Mouse (Mus musculus): Measurements from ENCODE around the gene Nmrk2. TPM values are rescaled to one million over a fixed set of nuclear protein-coding genes. Genes with fewer than 3 reads are reported as not detected.

Nmrk2 gene
- polyA plus RNA-seq, 1 experiment = not detected

DNA sequence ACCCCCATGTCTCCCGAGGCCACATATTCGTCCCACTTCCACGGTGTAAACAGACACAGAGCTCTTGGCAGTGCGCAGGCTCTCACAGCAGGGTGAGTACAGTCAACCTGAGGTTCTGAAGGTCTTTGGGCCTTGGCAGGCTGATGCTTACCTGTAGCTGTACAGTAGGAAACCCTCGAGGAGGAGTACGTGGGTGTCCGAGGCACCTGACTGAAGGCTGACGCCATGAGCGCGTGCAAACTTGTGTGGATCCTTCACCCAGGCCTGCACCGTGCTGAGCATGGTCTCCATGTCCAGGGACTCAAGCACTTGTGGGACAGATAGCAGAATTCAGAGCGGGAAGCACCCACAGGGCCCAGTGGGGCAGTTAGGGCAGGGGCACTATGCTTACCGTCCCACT, 1.7 kb downstream of the Nmrk2 start:
- H3K27me3 ChIP-seq (ENCODE audit: control insufficient read depth) = peaks cover 35% of the 10 kb centered on the region
- no peaks in the 10 kb centered on the region for H3K36me3 ChIP-seq (ENCODE audit: control insufficient read depth)

DNA sequence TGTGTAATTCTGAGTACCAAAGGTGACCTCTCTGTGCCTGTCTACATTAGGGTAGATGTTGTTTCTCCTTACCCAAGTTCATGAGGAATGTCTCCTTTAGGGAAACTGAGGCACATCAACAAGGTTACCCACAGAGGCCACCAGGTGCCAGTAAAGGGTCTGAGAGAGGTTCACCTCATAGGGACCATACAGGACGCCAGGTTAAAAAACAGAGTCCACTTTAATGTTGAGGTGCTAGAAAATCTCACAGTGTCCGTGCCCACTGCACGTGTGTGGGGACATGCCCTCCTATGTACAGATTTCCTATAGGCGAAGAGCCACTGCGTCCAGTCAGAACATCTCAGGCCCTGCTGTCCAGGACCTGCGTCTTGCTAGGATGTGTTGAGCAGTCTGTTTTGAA, 2.9 kb downstream of the Nmrk2 start:
- no peaks in the 10 kb centered on the region for H3K9me3 ChIP-seq (ENCODE audit: control insufficient read depth, low read length)
- no peaks in the 10 kb centered on the region for H3K36me3 ChIP-seq (ENCODE audit: control insufficient read depth)
- H3K27me3 ChIP-seq (ENCODE audit: control insufficient read depth) = peaks cover 46% of the 10 kb centered on the region
- no peak overlapping the region for H3K4me3 ChIP-seq (replicated peaks)
- TF ChIP-seq TAL1 (IDR thresholded peaks at IDR 0.05; ENCODE audit: low read length) (no peak), GATA1 (IDR thresholded peaks at IDR 0.05; ENCODE audit: low read length) (no peak)
- H3K4me1 ChIP-seq (ENCODE audit: control insufficient read depth) = peaks cover 35% of the 10 kb centered on the region

More for the DNA sequence above, 1.7 kb downstream of the Nmrk2 start:
- peaks cover 31% of the 10 kb centered on the region for H3K4me1 ChIP-seq (ENCODE audit: control insufficient read depth)
- TF ChIP-seq TAL1 (IDR thresholded peaks at IDR 0.05; ENCODE audit: low read length) (no peak), GATA1 (IDR thresholded peaks at IDR 0.05; ENCODE audit: low read length) (no peak)
- no peaks in the 10 kb centered on the region for H3K9me3 ChIP-seq (ENCODE audit: control insufficient read depth, low read length)
- no peak overlapping the region for H3K4me3 ChIP-seq (replicated peaks)

DNA sequence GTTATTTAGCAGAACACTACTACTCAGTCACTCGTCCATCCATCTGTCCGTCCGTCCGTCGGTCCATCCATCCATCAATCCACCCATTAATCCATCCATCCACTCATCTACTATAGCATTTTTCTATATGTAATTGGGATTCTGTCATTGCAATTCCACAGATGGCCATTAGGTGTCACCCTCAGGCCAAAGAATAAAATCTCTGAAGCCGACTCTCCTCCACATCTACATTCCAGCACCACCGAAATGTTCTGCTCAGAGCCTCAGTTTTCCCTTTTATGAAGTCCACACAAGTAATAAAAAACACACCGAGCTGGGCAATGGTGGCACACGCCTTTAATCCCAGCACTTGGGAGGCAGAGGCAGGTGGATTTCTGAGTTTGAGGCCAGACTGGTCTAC, 3.6 kb downstream of the Nmrk2 start:
- TF ChIP-seq TAL1 (IDR thresholded peaks at IDR 0.05; ENCODE audit: low read length) (no peak), GATA1 (IDR thresholded peaks at IDR 0.05; ENCODE audit: low read length) (no peak)
- no peak overlapping the region for H3K4me3 ChIP-seq (replicated peaks)
- H3K27me3 ChIP-seq (ENCODE audit: control insufficient read depth) = peaks cover 54% of the 10 kb centered on the region
- H3K36me3 ChIP-seq (ENCODE audit: control insufficient read depth) = no peaks in the 10 kb centered on the region
- peaks cover 2% of the 10 kb centered on the region; the same call in 1 of the 2 replicates for H3K9me3 ChIP-seq (ENCODE audit: control insufficient read depth, low read length)
- peaks cover 33% of the 10 kb centered on the region for H3K4me1 ChIP-seq (ENCODE audit: control insufficient read depth)

DNA sequence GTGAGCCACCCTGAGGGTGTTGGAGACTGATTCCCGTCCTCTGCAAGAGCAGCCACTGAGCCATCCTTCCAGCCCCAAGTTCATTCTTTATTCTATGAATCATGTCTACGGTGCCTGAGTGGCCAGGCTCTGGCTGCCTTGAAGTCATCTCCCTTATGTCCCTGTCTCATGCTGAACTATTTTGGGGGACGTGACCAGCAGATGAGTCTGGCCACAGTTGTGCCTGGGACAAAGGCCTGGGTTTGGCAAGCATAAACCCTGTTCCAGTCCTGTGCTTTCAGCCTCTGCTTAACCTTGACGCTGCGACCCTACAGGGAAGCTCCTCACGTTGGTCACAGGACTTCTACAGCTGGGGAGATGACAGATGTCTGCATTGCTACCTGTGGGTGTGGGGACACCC, 4.5 kb downstream of the Nmrk2 start:
- no peak for TF ChIP-seq TAL1 (IDR thresholded peaks at IDR 0.05; ENCODE audit: low read length)
- peaks cover 63% of the 10 kb centered on the region for H3K27me3 ChIP-seq (ENCODE audit: control insufficient read depth)
- peaks cover 3% of the 10 kb centered on the region; the same call in 1 of the 2 replicates for H3K9me3 ChIP-seq (ENCODE audit: control insufficient read depth, low read length)
- no peak overlapping the region for H3K4me3 ChIP-seq (replicated peaks)
- peaks cover 34% of the 10 kb centered on the region for H3K4me1 ChIP-seq (ENCODE audit: control insufficient read depth)
- H3K36me3 ChIP-seq (ENCODE audit: control insufficient read depth) = no peaks in the 10 kb centered on the region

DNA sequence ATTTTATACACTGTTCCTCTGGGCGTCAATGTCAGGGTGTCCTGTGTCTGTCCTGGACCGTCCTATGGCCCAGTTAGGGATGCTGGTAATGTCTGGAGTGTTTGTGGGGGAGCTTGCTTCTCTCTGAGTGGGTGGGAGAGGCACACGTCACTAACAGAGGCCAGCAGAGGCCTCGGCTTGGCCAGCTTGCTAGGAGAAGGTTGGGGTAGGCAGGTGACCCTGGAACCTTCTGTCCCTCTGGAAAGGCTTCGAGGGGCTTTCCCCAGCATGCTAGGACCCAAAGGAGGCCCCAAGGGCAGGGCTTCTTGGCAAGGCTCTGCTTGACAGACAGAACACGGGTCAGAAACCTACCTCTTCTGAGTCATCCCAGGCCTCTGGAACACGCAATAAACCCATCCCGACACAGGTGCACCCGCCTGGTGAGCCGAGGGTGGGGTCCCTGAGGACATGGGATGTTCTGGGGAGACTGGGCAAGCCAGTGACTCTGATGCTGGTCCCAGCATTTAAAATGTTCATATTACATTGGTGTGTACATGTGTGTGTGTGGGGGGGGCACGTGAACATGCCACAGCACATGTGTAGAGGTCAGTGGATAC, 5.3 kb downstream of the Nmrk2 start:
- peaks cover 3% of the 10 kb centered on the region; the same call in 1 of the 2 replicates for H3K9me3 ChIP-seq (ENCODE audit: control insufficient read depth, low read length)
- H3K27me3 ChIP-seq (ENCODE audit: control insufficient read depth) = peaks cover 64% of the 10 kb centered on the region
- no peak overlapping the region for H3K4me3 ChIP-seq (replicated peaks)
- peaks cover 37% of the 10 kb centered on the region for H3K4me1 ChIP-seq (ENCODE audit: control insufficient read depth)
- TF ChIP-seq TAL1 (IDR thresholded peaks at IDR 0.05; ENCODE audit: low read length) (no peak), GATA1 (IDR thresholded peaks at IDR 0.05; ENCODE audit: low read length) (no peak)
- peaks cover under 1% of the 10 kb centered on the region; the same call in 1 of the 2 replicates for H3K36me3 ChIP-seq (ENCODE audit: control insufficient read depth)

DNA sequence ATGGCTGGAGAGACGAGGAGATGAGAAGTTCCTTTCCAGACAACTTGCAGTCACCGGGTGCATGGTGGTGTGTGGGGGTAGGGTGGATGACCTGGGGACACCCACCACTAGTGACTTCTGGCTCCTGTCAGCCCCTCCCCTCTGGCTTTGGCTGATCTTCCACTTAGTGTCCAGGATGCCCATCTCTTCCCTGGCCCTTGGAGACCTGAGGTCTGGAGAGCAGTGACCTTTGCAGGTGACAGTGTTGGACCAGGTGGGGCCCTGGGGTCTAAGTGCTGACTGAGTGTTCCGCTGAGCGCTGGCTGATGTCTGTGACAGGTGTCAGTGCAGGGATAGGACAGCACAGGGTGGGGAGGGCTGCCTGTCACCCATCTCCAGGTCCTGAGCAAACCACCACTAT, 6.6 kb downstream of the Nmrk2 start:
- Histone ChIP-seq H3K36me3 (ENCODE audit: control insufficient read depth) (peaks cover 13% of the 10 kb centered on the region), H3K9me3 (ENCODE audit: control insufficient read depth, low read length) (peaks cover 3% of the 10 kb centered on the region; the same call in 1 of the 2 replicates), H3K27me3 (ENCODE audit: control insufficient read depth) (peaks cover 64% of the 10 kb centered on the region), H3K4me1 (ENCODE audit: control insufficient read depth) (peaks cover 49% of the 10 kb centered on the region), H3K4me3 (replicated peaks) (no peak overlapping the region)
- no peak for TF ChIP-seq GATA1 (IDR thresholded peaks at IDR 0.05; ENCODE audit: low read length)
- no peak for TF ChIP-seq TAL1 (IDR thresholded peaks at IDR 0.05; ENCODE audit: low read length)

DNA sequence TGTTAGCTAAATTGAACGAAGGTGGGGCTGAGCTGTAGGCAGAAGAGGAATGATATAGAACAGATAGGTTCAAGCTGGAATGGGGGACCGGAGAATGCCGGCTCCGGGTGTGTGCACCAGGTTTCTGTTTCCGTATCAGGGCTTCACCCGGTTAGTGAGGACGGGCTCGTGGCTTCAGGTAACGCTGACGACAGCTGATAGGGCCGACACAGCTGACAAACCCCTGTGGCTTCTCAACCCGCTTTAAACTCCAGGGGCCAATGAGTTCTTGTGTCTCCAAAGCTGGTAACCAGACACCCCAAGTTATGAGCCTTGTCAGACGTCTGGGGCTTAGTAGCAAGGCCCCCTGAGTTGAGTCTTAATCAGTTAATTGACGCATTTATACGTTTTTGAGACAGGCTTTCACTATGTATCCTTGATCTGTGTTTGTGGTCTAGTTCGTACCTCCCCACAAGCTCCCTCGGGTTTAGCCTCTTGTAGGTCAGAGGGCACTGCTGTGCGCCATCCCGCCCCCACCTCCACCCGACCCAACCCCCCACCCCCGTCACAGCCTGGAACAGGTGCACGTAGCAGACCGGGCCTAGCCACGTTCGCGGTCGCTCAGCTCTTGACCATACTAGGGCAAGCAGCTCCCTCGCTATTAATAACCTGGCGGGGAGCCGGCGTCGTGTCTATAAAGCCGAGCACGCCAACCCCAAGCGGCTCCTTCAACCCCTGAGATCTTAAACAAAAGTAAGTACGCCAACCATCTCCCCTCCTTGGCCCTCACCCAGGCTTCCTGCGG, 7.7 kb downstream of the Nmrk2 start:
- Histone ChIP-seq H3K9me3 (ENCODE audit: control insufficient read depth, low read length) (peaks cover 3% of the 10 kb centered on the region; the same call in 1 of the 2 replicates), H3K4me1 (ENCODE audit: control insufficient read depth) (peaks cover 57% of the 10 kb centered on the region), H3K4me3 (replicated peaks) (no peak overlapping the region), H3K27me3 (ENCODE audit: control insufficient read depth) (peaks cover 61% of the 10 kb centered on the region), H3K36me3 (ENCODE audit: control insufficient read depth) (peaks cover 21% of the 10 kb centered on the region)
- TF ChIP-seq TAL1 (IDR thresholded peaks at IDR 0.05; ENCODE audit: low read length) = no peak
- TF ChIP-seq GATA1 (IDR thresholded peaks at IDR 0.05; ENCODE audit: low read length) = no peak

DNA sequence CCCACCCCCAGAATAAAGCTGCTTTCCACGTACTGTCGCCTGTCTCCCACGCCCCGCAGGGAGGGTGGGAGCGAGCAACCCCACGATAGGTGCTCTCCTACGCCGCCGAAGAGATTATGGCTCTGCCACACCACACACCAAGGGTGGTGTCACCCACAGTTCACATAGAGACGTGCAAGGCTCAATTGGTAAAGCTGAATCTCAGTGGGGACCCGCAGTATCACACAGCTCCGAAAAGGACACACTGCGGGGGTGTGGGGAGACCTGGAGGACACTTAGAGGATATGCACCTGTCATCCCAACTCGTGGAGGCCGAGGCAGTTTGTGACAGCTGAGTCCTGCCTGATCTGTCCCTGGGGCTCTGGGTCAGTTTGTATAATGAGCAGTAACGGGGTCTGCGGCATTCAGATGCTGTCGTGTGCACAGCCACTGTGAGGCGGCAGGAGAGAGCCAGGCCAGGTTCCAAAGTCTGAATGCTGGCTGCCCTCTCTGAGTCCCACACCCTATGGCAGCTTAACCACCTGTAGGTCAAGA, 8.8 kb downstream of the Nmrk2 start:
- Histone ChIP-seq H3K4me3 (replicated peaks) (peak overlapping the region; percentile 82), H3K27me3 (ENCODE audit: control insufficient read depth) (peaks cover 55% of the 10 kb centered on the region), H3K9me3 (ENCODE audit: control insufficient read depth, low read length) (peaks cover 3% of the 10 kb centered on the region; the same call in 1 of the 2 replicates), H3K36me3 (ENCODE audit: control insufficient read depth) (peaks cover 28% of the 10 kb centered on the region), H3K4me1 (ENCODE audit: control insufficient read depth) (peaks cover 60% of the 10 kb centered on the region)
- no peak for TF ChIP-seq GATA1 (IDR thresholded peaks at IDR 0.05; ENCODE audit: low read length)
- no peak for TF ChIP-seq TAL1 (IDR thresholded peaks at IDR 0.05; ENCODE audit: low read length)
